Mouse (Mus musculus) lung, embryonic 15.5 days (tissue): ENCODE results near the gene Atrip. TPM values are rescaled to one million over a fixed set of nuclear protein-coding genes. Genes with fewer than 3 reads are reported as not detected.

Experiments
- ATAC-seq: fragments of 200-750 bp; cut with Nextera tagmentation; 2 replicates; pipeline ENCODE4 v1.8.0; 2017; ENCODE audit warnings: moderate number of reproducible peaks, borderline replicate concordance; ENCODE audit not compliant: low FRiP score, low TSS enrichment; ENCODE audit errors: extremely low read depth
- H3K27ac ChIP-seq: fragments of 300-500 bp; sonication (generic); 2 replicates; pipeline ENCODE4 v1.5.1; 2015; ENCODE audit warnings: moderate library complexity, mild to moderate bottlenecking, inconsistent platforms
- H3K27me3 ChIP-seq: fragments of 300-500 bp; sonication (generic); 2 replicates; pipeline ENCODE4 v1.6.1; 2015; ENCODE audit warnings: inconsistent platforms
- H3K36me3 ChIP-seq: fragments of 300-500 bp; sonication (generic); 2 replicates; pipeline ENCODE4 v1.6.1; 2015; ENCODE audit warnings: inconsistent platforms
- H3K4me1 ChIP-seq: fragments of 300-500 bp; sonication (generic); 2 replicates; pipeline ENCODE4 v1.6.1; 2015; ENCODE audit warnings: inconsistent platforms
- H3K4me2 ChIP-seq: fragments of 300-500 bp; sonication (generic); 2 replicates; pipeline ENCODE4 v1.6.1; 2015; ENCODE audit warnings: inconsistent platforms, mild to moderate bottlenecking, moderate library complexity
- H3K4me3 ChIP-seq: fragments of 300-500 bp; sonication (generic); 2 replicates; pipeline ENCODE4 v1.5.1; 2015; ENCODE audit warnings: mild to moderate bottlenecking, inconsistent platforms
- H3K9ac ChIP-seq: fragments of 300-500 bp; sonication (generic); 2 replicates; pipeline ENCODE4 v1.6.1; 2015; ENCODE audit warnings: inconsistent platforms
- H3K9me3 ChIP-seq: fragments of 300-500 bp; sonication (generic); 2 replicates; pipeline ENCODE4 v1.6.1; 2016; ENCODE audit warnings: inconsistent platforms
- WGBS: fragments of 180-500 bp; shearing (Covaris S2); methylation state at CpG from one replicate; pipeline ENCODE4 v1.1.7; 2015; 5-methylcytosine and 5-hydroxymethylcytosine counted together
- polyA plus RNA-seq: library from polyadenylated mRNA; unstranded; fragments of >200 nt; fragmentation: Nextera tagmentation; extraction: Ambion mirVana; gene quantifications from 2 replicates; pipeline ENCODE4 v1.2.1, GENCODE M21; 2015

The Atrip gene
- polyA plus RNA-seq, 1 experiment from 2014 or later, result 26.4 TPM

DNA sequence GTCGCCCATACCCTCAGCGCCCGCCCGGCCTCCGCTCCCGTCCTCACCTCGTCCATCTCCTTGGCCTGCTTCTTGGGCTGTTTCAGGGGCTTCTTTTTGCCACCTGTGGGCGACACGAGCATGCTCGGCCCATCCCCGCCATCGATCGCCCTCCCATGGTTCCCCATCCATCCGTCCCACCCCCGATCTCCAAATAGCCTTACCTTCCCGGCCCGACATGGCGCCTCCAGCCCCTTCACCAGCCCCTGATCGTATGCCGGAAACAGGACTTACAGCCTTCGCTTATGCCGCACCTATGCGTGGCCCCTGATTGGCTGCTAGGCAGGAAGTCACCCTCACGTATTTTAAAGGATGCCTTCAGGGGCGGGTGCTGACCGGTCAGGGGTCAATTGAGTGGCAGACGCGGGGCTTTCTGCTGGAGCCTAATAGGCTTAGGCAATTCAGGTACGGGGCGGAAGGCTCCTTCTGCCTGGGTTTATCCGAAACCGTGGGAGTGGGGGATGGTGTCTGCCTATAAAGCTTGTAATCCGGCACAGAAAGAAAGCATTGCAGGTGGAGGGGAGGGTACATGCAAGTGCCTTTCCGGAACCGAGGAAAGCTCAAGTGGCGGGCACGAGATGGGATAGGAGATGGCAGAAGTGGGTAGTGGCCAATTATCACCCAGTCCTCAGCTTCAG lies 8.3 kb upstream of the Atrip start, which contains the start of the genes Ccdc51 and Tma7:
TSS of gene Ccdc51 (plus strand) at position 370 of the 677 bp plus-strand sequence.
TSS of gene Tma7 (minus strand) at position 464 of the 677 bp plus-strand sequence.
- Histone ChIP-seq H3K4me1 (peaks cover 19% of the 10 kb centered on the region), H3K9ac (peak within 1 kb of the TSS; percentile 87), H3K9me3 (no peaks in the 10 kb centered on the region), H3K27me3 (no peaks in the 10 kb centered on the region), H3K36me3 (peaks cover 16% of the 10 kb centered on the region), H3K4me2 (peak within 1 kb of the TSS; percentile 65), H3K27ac (peak within 1 kb of the TSS; percentile 84), H3K4me3 (peak within 1 kb of the TSS; percentile 90)
- under 1% methylated on average over 37 of the region's 37 CpGs for WGBS
- peak; percentile 96 for ATAC-seq

DNA sequence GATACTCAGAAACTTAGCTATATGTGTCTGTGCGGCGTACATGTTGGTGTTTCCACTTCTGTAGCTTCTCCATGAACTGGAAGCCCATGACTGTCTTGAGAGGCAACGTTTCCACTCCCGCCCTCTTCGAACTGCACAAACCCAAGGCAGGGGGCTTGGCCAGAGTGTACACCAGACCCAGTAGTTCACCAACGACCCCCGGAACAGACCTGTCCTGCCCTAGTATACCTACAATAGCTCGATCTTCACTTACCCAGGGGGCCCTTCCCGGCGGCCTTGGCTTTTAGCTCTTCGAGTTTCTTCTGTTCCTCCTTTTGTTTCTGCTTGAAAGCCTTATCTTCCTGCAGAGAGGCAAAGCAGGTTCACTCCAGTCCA lies 7.8 kb upstream of the Atrip start:
- 0 out of 2 replicates have a peak, but pooled peaks have one; percentile 6 for ATAC-seq
- WGBS, result 3% methylated on average over 11 of the region's 11 CpGs
- H3K36me3 ChIP-seq, result peaks cover 16% of the 10 kb centered on the region
- no peaks in the 10 kb centered on the region for H3K27me3 ChIP-seq
- peak overlapping the region; percentile 84 for H3K27ac ChIP-seq
- H3K4me2 ChIP-seq, result peak overlapping the region; percentile 65
- no peaks in the 10 kb centered on the region for H3K9me3 ChIP-seq
- H3K4me1 ChIP-seq, result peaks cover 18% of the 10 kb centered on the region
- peak overlapping the region; percentile 90 for H3K4me3 ChIP-seq
- H3K9ac ChIP-seq, result peak overlapping the region; percentile 87

DNA sequence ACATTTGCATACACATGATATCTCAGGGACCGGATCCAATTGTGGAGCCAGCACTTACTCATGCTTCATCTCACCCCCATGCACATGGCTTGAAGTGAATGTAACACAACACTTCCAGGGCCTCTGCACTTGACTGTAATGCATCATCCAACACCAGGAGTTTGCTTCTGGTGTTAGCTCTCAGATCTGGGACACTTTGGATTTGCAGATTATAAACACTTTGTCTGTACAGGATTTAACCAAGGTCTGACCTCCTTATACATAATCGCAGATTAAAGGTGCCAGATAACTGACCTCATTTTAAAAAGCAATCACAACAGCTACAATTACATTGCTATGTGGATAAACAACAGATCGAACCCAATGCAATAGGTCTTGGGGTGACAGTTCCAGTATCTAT lies 6.6 kb upstream of the Atrip start:
- Histone ChIP-seq H3K27ac (no peak overlapping the region), H3K36me3 (peaks cover 16% of the 10 kb centered on the region), H3K9me3 (no peaks in the 10 kb centered on the region), H3K4me3 (0 out of 2 replicates have a peak overlapping the region, but pooled peaks have one; percentile 90), H3K4me2 (no peak overlapping the region), H3K4me1 (peaks cover 18% of the 10 kb centered on the region), H3K27me3 (no peaks in the 10 kb centered on the region), H3K9ac (0 out of 2 replicates have a peak overlapping the region, but pooled peaks have one; percentile 87)
- ATAC-seq, result no peak
- WGBS, result 86% methylated on average over 3 of the region's 3 CpGs

DNA sequence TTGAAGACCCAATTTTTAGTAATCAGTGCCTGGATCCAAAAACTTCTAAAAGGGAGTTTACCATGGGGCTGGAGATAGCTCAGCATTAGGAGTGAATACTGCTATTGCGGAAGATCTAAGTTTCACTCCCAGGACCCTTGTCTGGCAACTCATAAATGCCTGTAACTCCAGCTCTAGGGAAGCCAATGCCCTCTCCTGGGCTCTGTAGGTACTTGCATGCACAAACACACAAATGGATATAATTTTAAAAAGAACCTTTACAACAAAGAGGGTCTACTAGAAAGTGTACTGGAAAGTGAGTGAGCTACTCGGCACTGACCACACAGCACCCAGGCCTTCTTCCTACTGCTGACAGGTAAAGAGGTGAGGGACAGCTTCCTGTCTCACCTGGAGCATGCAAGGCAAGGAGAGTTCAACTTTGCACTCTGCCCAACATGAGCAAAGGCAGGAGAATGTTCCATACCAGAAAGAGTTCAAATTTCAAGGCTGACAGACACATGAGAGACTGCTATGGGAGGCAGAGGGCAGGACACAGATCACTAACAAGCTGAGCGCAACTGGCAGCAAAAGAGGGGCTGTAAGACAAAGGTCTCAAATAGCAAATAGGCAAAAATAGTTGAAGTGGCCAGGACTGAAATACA lies 5.7 kb downstream of the Atrip start:
- Histone ChIP-seq H3K27ac (no peak overlapping the region), H3K9ac (no peak overlapping the region), H3K4me1 (peaks cover 8% of the 10 kb centered on the region), H3K36me3 (peaks cover 80% of the 10 kb centered on the region), H3K4me2 (no peak overlapping the region), H3K27me3 (no peaks in the 10 kb centered on the region), H3K9me3 (no peaks in the 10 kb centered on the region), H3K4me3 (no peak overlapping the region)
- 92% methylated on average over 3 of the region's 3 CpGs for WGBS
- ATAC-seq, result no peak

DNA sequence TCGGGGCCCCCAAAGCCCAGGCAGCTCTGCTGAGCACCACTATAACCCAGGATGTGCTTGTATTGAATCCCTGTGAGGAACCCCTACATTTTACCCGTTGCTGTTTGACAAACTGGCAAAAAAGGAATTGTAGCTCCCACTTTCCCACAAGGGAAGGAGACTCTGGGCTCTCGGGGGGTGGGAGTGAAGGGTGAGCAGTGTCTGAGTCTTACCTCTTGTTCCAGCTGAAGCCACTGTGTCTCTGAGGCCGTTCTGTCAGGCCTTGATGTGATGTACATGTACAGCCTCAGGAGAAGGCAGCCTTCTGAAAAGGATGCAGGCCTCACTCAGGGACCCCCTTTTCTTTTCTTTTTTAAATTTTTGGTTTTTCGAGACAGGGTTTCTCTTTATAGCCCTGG lies 13.0 kb downstream of the Atrip start:
- peaks cover 10% of the 10 kb centered on the region; the same call in 1 of the 2 replicates for H3K4me1 ChIP-seq
- no peaks in the 10 kb centered on the region for H3K27me3 ChIP-seq
- no peak overlapping the region for H3K9ac ChIP-seq
- 84% methylated on average over 5 of the region's 5 CpGs for WGBS
- H3K27ac ChIP-seq, result no peak overlapping the region
- H3K9me3 ChIP-seq, result no peaks in the 10 kb centered on the region
- peaks cover 62% of the 10 kb centered on the region for H3K36me3 ChIP-seq
- ATAC-seq, result no peak
- no peak overlapping the region for H3K4me3 ChIP-seq
- no peak overlapping the region for H3K4me2 ChIP-seq

DNA sequence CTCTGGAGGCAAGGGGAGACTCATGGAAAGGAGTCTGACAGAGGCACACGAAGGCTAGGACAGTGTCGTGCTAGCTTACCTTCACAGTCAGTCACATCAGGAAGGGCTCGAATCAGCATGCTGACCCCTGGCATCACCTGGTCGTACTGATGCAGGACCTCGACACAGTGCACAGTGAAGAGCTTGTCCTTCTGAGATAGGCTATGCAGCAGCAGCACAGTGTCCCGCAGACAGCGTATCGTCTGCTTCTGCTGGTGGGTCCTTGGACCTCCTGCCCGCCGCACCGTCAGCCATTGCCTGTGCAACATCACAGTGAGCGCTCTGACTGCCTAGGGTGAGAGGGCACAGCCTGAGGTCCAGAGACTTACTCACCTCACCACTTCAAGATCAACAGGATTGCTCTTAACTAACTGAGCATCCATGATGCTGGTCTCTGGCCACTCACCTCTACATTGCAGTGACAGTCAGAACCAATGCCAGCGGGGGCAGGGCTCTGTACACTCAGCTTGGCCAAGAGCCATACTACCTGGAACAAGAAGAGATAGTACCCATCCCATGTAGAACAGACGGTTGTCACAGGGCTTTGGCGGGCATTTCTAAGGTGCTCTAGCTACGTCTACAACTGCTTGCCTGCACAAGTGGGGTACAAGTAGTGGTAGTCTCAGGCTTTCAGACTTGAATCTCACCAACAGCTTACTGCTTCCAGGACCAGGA lies 13.6 kb downstream of the Atrip start:
- Histone ChIP-seq H3K4me1 (peaks cover 11% of the 10 kb centered on the region), H3K9ac (no peak overlapping the region), H3K27ac (no peak overlapping the region), H3K36me3 (peaks cover 56% of the 10 kb centered on the region), H3K4me2 (no peak overlapping the region), H3K27me3 (no peaks in the 10 kb centered on the region), H3K9me3 (no peaks in the 10 kb centered on the region), H3K4me3 (no peak overlapping the region)
- WGBS, result 88% methylated on average over 16 of the region's 16 CpGs
- no peak for ATAC-seq

DNA sequence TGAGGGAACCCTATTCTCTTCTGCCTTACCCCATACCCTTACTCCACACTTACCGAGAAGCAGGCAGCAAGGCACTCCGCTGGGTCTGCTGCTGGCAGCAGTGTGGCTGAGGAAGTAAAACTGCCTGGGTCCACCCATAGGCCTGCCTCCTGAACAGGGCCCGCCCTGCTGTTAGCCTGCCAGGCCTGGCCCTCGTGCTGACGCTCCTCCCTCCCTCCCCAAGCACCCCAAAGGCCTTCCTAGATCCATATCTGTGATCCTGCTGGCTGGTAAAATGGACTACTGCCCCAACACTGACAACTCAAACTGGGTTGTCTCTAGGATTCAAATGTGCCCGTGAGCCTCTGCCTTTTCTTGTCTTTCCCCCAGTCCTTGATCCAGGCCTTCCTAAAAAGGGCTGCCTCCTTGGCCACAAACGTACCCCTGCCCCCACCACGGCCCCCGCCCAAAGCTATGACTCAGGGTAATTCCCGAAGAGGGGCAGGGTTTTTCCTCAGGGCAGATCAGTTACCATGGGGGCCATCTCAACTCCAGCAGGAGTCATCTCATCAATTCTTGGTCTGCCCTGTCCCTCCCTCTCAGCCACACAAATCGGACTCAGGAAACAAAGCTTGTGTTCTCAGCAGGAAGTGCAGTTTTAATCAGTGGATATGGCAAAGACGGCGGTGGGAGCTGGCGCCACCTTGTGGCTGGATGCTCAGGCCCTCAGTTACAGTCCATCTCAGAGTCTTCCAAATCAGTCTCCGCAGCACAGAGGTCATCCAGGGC lies 14.6 kb downstream of the Atrip start, which contains the start of gene Trex1:
TSS of gene Trex1 (minus strand) at position 599 of the 768 bp plus-strand sequence.
- Histone ChIP-seq H3K36me3 (peaks cover 46% of the 10 kb centered on the region), H3K27ac (peak within 1 kb of the TSS; percentile 89), H3K9me3 (no peaks in the 10 kb centered on the region), H3K4me3 (peak within 1 kb of the TSS; percentile 39), H3K4me2 (peak within 1 kb of the TSS; percentile 60), H3K4me1 (peaks cover 19% of the 10 kb centered on the region), H3K27me3 (no peaks in the 10 kb centered on the region), H3K9ac (peak within 1 kb of the TSS; percentile 50)
- peak; percentile 89 for ATAC-seq
- 15% methylated on average over 15 of the region's 15 CpGs for WGBS

DNA sequence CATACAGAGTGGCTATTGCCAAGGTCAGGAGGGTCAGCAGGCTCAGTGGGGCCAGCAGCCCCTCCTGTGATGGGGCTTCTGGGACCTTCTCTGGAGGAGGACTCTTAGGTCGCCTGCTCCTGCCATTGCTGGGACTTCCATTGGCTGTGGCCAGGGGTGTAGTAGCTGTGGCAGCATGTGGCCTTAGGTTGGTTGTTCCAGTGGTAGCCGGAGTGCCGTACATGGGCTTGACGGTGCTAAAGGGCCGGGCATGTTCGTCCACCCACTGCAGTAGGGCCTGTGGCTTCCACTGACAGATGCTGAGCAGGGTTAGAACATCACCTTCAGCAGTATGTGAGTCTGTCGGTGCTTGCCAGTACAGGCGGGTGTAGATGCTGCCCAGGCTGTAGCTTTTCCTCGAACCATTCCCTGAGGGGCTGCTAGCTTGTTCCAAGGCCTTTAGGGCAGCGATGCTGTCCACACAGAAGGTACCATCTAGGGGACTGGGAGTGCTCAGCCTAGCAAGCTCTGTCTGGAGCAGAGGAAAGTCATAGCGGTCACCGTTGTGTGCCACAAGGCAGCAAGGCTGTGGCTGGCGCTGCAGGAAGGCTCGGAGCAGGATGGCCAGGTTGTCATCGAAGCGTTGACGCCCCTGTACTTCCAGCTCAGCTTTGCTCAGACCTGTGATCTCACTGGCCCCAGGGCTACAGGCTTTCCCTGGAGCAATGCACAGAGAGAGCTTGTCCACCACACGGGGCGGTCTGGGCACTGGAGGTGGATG lies 15.7 kb downstream of the Atrip start:
- H3K27ac ChIP-seq, result no peak overlapping the region; the same call in 1 of the 2 replicates
- H3K36me3 ChIP-seq, result peaks cover 35% of the 10 kb centered on the region
- WGBS, result 91% methylated on average over 19 of the region's 19 CpGs
- H3K9ac ChIP-seq, result no peak overlapping the region
- H3K9me3 ChIP-seq, result no peaks in the 10 kb centered on the region
- H3K4me3 ChIP-seq, result no peak overlapping the region
- H3K4me2 ChIP-seq, result peak overlapping the region; percentile 60; the same call in 1 of the 2 replicates
- ATAC-seq, result no peak
- H3K4me1 ChIP-seq, result peaks cover 20% of the 10 kb centered on the region
- no peaks in the 10 kb centered on the region for H3K27me3 ChIP-seq

DNA sequence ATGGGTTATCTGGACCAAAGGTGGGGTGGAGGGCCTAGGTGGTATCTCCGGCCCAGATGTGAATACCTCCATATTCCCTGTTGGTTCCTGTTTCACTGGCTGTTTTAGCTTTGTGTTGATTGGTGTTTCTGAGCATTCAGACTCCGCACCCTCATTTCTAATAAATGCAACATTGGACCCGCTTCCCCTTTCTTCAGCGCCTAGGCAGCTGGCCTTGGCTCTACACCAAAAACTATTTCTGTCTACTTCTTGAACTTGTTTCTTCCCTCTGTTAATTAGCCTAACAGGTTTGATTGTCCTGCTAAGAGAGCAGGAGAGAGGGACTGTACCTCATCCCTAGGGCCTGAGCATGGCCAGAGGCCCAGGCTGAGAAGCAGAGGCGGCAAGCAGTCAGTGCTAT lies 16.4 kb downstream of the Atrip start:
- 93% methylated on average over 5 of the region's 5 CpGs for WGBS
- Histone ChIP-seq H3K9me3 (no peaks in the 10 kb centered on the region), H3K4me3 (no peak overlapping the region), H3K4me1 (peaks cover 20% of the 10 kb centered on the region), H3K36me3 (peaks cover 32% of the 10 kb centered on the region), H3K27me3 (no peaks in the 10 kb centered on the region), H3K27ac (no peak overlapping the region), H3K4me2 (no peak overlapping the region), H3K9ac (no peak overlapping the region)
- ATAC-seq, result no peak

DNA sequence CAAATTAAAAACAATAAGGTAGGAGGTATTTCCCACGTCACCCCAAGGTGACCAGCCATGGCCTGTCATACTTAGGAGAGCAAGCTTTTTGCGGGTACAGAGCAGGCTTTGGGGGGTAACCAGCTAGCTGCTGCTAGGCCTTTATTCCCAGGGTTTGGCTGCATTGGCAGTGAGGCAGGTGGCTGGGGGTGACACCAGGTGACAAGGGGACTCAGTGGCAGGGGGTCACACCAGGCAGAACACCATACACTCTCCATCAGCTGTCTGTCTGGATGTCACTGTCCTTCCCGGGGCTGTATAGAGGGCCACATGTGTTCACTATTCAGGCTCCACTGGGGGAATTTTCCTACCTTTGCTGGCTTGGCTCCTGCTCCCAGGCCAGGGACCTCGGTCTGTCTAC lies 17.0 kb downstream of the Atrip start:
- no peak overlapping the region for H3K9ac ChIP-seq
- H3K4me2 ChIP-seq, result no peak overlapping the region
- no peak overlapping the region for H3K4me3 ChIP-seq
- no peaks in the 10 kb centered on the region for H3K27me3 ChIP-seq
- peaks cover 32% of the 10 kb centered on the region for H3K36me3 ChIP-seq
- no peaks in the 10 kb centered on the region for H3K9me3 ChIP-seq
- ATAC-seq, result no peak
- no peak overlapping the region for H3K27ac ChIP-seq
- WGBS, result 76% methylated on average over 4 of the region's 4 CpGs
- peaks cover 20% of the 10 kb centered on the region for H3K4me1 ChIP-seq
